Mouse (Mus musculus) left cerebral cortex, adult 9 months (tissue): ENCODE results near the gene Cenpu.

ENCODE experiments used
- DNase-seq, 2 experiments: peaks; one replicate each; pipeline ENCODE4 v3.0.0; 2022; ENCODE audit warnings: low spot score in 2 of 2

Gene Cenpu

DNA sequence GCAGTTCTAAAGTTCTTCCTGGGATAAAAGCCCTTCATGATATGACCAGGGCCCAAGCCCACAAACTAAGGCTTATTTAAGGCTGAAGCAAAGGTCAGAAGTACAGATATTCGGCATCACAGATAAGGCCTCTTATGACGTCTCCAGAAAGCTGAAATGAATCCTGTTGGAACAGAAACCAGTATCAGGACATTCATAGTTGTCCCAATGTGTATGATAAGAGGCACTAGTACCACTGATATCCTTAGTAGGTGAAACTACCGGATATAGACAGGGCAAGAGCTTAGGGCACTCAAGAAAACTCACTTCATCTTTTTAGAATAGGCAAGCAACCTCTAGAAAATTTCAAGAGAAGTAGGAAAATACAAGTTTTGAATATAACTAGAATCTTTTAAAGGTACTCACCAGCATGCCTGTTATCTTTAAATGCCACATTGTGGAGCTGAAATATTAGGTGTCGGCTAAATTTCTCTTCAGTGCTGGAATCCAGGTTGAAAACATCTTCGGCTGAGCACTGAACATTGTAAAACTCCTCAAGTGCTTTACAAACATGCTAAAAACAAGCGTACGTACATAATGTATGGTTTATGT is 47.6 kb downstream of the Cenpu start:
- DNase-seq: no peak

DNA sequence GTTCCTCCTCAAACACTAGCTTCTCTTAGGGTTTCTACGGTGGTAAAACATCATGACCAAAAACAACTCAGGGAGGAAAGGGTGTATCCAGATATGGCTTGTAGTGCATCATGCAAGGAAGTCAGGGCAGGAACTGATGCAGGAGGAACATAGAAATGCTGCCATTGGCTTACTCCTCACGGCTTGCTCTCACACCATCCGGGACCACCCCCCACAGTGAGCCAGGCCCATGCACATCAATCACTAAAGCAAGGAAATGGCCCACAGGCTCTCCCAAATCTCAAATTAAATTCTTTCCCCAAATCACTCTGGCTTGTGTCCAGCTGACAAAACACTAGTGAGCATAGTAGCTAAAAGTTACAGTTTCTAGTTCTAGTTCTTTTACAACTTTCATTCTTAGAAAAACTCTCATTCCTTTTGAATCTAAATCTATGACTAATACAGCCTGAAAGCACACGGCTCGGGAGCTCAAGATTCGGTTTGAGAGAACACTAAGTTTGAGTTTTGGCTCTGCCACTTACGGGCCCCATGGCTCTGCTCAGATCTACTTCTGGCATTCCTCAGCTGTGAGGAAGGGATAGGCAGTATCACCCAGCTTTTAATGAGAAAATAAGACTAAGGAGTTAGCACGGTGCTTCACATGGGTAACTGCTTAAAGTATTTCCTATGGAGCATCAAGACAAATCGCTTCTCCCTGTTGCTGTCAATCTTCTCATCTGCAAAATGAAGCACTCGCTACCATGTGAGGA is 49.3 kb downstream of the Cenpu start:
- no peak for DNase-seq

DNA sequence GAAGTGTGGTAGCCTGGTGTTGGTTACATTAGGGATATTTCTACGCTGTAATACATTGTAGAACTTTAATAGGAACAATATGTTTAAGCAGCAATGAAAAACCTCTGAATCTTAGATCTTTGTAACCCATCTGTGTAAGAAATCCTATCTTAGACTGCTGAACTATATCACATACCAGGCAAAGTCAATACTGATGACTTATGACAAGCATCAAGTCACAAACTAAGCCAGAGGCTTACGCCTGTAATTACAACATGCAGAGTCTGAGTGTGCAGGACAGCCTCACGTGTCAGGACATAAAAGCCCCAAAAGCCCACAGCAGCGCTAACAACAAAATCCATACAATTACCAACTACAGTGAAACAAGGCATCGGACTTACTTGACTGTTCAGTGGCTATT is 51.8 kb downstream of the Cenpu start:
- DNase-seq: no peak

DNA sequence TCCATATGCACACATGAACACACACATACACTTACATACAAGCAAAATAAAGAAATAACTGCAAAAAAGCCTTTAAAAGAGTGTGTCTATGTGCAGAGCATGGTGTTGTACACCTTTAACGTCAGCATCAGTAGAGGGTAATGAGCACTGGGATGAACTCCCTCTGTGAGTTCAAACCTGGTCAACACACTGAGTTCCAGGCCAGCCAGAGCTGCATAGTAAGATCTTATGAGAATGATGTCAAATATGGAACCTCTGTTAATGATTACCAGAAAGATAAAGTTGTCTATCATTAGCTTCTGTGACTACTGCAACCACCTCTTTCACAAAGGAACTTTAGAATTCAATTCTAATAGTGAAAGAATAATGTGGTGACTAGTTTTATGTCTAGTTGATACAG is 55.1 kb downstream of the Cenpu start:
- DNase-seq: no peak

DNA sequence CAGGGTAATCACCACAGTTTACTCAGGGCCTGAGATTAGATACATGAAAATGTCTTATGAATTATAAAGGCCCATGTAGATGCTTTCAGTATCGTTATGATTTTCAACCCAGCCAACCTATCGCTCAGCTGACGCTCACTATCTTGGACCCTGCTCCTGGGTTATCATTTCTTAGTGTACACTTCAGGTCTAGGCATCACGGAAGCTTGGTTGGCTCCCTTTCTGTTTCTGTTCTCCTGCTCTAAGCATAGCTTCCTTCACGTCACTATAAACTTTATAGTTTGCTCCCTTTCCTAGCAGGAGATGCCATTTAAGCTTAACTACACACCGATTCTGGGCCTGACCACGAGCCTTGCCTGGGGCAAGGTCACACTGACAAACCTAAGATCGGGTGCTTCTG is 59.7 kb downstream of the Cenpu start:
- DNase-seq: no peak

DNA sequence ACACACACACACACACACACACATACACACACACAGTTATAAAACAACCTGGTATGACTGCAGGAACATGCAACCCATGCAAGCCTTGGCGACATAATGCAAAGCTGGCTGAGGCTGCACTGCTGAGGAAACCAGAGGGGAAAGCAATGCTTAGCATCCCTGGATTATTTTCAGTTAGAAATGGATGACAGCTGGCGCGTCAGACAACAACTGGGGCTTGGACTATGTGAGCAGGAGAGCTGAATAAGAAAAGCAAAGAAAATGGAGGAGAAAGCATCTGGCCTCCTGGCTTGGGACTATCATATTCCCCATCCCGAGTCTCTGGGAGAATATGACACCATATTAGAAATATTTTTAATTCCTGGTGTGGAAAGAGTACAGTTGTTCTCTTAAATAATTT is 61.1 kb downstream of the Cenpu start:
- DNase-seq: peak in 1 of 2 experiments; percentile 20

DNA sequence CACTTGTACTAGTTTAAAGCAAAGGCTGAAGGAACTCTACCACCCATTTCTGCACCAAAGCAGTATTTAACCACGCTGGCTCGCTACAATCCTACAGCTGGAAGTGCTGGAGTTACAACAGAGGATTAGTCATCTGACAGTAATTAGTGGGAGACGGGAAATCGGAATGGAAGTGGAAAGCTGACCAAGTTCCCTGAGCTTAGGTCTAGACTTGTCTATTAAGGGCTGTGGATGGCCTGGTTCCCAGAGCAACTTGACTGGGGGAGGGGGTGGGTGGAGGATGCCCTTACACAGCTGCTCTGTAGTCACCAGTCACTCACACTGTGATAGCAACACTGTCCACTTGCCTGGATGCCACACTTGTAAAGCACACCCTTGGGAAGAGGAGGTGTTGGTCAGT is 61.5 kb downstream of the Cenpu start:
- DNase-seq: peak; percentile 13 to 51

DNA sequence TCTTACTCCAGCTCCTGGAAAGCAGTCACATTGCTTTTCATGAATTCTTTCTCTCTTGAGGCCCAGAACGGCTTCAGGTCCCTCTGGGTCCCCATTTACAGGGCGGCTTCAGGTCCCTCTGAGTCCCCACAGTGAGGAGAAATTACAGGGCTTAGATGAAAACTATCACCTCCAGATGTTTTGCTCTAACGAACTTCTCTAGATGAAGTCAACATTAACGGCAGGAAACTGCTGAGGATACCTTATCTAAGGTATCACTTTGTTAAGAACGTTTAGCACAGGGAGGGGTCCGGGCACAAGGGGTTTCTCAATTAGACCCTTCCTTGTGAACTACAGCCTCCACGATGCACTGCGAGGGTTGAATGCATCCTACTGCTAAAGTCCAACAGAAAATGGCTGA is 64.1 kb downstream of the Cenpu start:
- DNase-seq: no peak

DNA sequence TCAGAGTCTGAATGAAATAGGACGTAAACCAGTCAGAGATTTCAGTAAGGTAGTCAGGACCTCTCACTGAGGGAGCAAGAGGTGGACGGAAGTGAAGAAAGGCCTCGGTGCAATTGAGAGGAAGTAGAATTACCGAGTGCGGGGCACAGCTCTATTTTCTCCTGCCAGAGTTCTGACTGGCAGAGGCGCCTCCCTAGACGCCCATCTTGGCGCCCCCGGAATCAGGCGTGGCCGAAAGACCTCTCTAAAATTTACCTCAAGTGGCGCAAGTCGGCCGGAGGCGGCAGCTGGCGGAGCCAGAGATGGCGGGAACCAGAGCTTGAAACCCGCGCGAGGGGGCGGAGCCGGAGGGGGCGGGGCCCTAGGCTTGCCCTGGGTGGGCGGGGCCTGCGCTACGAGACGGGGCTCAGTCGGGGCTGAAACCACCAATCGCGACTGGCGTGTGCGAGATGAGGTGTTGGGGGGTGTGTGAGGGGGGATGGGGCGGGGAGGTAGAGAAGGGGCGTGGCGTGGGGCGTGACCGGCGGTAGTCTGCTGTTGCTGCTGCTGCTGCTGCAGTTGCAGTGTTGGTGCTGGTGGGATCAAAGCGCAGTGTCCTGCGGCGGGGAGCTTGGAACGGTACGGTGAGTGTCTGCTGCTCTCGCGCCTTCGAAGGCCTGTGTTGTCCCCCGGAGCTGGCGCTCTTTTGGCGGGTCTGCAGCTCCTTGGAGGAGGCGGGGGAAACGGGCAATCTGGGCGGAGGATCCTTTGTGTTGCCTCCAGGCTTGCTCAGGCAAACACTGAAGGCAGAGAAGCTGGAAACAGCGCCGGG is 65.3 kb downstream of the Cenpu start, which contains the start of the genes Primpol and Casp3:
Primpol (minus strand) TSS at position 334 of the 811 bp plus-strand sequence.
Casp3 (plus strand) TSS at position 413 of the 811 bp plus-strand sequence.
- peak; percentile 82 to 93 for DNase-seq

DNA sequence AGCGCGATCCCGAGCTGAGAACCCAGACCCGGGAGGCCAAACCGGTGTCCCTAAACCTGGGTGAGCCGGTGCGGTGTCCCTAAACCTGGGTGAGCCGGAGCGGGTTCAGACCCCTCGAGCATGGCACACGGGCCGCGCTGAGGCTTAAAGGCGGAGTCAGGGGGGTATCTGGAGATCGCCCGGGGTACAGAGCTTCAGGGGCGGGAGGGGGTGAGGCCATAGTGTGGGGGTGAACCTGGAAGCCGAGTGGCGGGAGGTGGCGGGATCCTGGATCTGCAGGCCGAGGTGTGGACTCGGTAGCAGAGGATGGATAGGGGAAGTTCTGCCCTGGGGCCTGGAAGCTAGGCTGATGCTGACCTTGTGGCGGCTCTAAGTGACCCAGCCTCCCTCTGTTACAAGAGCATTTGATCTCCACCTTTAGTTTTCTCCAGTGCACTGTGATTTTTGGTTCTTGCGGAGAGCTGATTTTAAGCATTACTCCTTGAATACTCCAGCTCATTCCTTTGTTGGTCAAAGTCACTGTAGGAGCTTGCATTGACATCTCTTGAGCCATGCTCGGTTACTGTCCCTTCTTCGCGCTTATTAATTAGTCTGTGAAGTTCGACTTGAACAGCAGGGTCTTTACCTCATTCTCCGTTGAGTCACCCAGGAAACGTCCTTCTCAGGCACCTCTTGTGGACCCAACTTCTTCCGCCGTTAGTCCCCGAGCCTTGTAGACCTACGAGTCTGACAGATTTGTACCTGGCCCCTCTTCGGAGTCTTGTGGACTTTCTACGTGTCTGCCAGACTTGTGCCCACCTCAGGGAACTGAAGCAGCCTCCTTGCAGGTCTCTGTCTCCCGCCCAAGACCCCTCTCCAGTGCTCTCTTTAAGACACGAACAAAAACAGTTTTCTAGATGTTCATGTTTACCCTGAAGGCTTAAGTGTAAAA is 66.1 kb downstream of the Cenpu start:
- no peak for DNase-seq

DNA sequence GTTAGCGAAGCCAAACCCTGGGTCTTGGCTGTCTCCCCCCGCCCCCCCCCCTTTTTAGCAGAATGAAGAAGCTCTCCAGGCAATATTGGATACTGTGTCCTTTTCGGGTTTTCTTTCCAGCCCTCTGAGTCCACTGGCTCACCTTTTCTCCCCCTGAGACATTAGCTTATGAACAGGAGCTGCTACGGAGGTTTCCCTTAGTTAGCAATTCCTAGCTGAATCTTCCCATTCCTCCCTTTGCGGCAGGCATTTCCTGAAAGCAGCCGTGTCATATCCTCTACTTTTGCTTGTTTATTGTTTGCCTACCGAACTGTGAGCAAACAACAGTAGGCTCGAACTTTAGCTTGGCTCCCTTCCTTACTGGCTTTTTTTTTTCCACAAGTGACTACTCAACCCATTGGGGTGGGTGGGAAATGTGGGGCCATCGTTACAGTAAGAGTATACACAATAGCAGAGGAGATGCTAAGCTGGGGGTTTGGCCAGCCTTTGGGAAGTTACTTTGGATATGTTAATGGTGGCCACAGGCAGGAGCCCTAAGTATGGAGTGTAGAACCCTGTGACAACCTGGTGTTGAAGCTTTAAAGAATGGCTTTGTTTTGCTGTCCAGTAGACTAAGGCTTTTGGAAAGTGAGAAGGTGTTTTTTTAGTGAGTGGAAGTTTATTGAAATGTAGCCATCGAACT is 67.0 kb downstream of the Cenpu start:
- no peak for DNase-seq

DNA sequence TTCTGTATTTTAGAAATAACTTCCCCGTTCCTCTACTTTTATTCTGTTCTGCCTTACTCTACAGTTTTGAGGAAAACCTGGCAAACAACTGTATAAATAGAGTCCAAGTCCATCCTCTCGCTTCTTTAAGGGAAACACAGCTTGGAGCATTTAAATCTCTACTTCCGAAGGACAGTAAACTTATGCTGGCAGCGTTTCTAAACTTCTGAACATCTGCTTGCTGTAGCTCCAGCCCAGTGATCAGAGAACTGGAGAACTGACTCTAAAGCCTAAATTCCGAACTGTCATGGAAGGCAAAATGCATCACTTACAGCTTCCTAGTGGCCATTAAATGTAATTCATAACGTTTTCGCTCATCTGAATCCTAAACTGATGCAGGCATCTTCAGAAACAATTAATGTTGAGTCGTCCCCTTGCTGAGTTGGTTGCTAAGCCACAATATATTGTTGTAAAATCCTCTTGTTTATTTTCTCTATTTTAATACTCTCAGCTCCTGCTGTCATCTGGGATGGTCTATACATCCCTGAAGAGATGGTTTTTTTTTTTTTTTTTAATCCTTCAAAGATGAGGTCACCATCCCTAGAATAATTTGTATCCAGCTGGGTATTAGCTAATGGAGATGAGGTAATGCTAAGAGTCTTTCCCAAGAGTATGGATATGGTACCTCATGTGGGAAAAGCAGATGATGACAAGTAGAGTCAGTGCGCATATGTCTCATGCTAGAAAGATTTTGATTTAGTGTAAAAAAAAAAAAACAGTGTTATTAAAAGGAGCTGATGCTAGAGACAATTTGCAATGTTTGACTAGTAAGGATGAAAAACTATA is 70.8 kb downstream of the Cenpu start:
- DNase-seq: no peak

DNA sequence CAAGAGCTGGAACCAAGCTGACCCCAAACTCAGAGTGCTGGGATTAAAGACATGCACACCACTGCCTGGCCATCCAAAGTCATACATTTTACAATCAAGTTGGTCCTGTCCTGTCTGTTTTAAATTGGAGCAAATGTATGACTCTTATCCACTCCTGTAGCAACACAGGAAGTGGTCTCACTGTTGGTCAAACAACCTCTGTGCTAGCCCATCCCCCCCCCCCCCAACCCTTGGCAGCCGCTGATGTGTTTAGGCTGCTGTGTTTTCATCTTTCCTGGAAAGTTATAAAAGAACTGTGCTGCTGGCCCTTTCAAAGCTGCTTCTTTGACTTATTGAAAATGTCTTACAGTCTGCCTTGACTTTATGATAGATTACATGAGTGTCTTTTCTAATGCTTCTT is 73.3 kb downstream of the Cenpu start:
- DNase-seq: no peak

DNA sequence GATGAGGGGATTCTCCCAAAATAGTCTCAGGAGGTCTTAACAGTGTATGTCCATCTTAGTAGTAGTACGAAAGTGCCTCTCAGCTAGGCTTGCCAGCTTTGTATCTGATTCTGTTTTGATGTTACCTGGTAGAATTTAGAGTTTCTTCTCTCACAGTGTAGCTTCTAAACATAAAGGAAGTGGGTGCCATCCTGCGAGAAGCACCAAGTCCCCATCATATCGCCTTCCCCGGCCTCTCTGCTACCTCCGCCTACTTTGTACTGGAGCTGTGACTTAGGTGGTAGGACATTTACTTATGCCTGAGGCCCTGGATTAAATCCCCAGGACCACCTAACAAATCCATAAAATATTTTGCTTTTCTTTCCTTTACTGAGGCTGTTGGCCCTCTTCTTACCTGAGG is 74.8 kb downstream of the Cenpu start:
- no peak for DNase-seq

DNA sequence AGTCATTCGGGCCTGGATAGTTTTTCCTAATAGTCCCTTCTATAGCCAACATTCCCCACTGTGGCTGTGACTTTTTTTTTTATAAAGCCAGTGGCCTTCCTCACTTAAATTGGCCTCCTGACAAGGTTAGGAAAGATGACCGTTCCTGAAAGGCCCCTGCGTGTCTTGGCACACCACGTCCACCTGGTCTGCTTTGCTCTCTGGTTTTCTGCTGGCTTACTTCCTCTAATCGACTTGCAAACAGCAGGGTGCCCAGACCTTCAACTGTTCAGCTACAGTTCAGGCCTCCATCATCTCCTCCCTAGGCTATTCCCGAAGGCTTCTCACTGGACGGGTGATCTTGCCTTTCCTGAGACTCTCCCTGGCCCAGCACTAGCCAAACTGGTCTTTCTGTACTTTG is 76.1 kb downstream of the Cenpu start:
- no peak for DNase-seq

DNA sequence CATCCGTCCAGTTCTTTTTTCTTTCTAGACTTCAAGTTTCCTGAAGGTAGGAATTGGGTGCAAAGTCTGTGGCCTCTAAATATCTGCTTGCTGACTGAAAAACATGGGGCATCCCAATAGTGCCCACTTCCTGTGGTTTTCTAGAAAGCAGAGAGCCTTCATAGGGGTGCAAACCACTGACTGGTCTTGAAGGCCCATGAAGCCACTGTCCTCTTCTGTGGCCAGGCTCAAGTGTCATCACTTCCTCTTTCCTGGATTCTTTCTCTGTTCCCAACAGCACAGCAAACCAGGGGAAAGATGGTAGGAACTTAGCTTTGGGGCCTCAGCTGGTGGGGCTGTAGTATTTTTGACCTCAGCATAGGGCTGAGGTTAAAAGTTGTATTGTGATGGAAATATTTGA is 76.8 kb downstream of the Cenpu start:
- DNase-seq: no peak
